Mouse (Mus musculus): ENCODE measurements around the gene Chrna1.

The Chrna1 gene

DNA sequence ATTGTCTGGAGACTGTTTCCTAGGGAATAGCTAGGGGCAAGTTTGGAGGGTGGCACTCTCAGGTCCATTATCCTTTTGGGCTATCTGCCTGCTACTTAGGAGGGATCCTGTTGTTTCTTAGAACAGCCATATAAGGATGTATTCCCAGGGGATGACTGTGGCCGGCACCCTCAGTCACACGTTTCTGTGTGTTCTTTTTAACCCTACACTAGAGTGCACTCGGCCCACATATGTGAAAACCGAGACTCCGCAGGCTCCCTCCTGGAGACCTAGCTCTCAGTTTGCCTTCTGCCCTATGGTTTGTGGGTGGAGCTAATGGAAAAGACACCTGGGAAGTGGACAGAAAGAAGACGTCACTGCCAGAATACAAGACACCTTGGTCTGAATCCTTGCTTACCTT, 11.1 kb upstream of the Chrna1 start:
- DNase-seq (ENCODE audit: extremely low spot score, low spot score) = no peak

- DNase-seq (ENCODE audit: extremely low spot score, low spot score) = peak; percentile 61
These were observed 10.0 kb upstream of the Chrna1 start for GRCm38 (mm10) chr2:73590106-73590505.

DNA sequence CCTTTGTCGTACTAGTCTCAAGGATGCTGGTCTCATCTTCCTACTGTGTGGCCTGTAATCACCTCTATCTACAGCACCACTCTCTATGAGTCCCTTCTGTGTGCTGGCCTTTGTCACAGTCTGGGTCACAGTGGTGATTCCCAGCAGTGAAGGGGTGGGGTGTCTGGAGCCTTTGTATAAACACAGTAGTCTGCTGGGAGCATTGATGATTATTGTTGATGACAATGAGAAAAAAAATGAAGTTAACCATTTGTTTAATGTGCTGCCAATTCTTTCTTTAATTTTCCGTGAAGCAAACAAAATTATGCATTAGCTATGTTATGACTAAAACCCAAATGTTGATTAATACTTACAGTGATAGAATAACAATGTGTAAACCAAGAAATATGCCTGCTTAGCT, 8.8 kb upstream of the Chrna1 start:
- DNase-seq (ENCODE audit: extremely low spot score, low spot score) = no peak

GRCm38 (mm10) chr2:73587109-73587506, 7.0 kb upstream of the Chrna1 start:
- no peak for DNase-seq (ENCODE audit: extremely low spot score, low spot score)

DNA sequence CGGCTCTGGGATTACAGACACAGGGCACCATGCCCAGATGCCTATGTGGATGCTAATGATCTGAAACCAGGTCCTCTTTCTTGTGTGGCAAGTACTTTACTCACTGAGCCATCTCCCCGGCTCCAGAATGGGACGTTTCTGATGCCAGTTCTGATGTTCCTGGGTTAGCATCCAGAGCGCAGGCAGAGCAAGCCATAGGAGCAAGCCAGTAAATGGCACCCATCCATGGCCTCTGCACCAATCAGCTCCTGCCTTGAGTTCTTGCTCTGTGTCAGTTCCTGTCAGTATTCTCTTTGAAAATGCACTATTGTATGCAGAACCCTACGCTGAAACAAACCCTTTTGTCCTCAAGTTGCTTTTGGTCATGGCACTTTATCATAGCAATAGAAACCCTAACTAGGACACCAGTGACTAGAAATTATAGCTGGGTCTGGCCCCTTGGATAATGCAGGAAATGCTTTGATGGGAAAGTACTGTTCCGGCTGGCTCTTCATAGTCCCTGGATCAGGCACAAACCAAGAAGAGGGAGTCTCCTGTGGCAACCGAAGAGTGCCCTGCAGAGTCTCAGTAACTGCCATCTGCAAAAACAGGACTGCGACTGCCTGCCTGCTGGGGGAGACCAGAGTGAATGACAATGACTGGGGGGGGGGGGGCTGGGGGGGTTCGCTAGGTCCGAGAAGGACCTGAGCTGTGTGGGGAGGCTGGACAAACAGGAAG, 6.4 kb upstream of the Chrna1 start:
- DNase-seq (ENCODE audit: extremely low spot score, low spot score) = no peak

DNA sequence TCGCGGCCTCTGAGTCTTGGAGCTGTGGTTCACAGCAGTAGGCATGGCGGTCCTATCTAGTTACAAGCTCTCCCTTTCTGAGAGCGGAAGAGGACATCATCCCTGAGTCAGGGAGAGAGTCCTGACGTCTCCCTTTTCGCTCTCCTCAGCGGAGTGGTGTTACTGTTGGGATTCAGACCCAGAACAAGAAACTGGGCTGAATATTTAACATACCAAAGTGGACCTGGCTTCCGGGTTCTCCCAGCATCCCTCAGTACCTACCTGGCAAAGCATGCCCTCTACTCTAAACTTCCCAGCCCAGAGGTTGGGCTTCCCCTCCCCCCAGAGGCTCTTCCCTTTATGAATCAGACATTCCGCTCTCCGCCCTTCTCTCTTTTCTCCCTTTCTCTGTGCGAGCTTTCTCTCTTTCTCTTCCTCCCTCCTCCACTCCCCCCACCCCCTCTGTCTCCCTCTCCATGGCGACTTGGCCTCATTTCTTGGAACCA, 5.3 kb upstream of the Chrna1 start:
- no peak for DNase-seq (ENCODE audit: extremely low spot score, low spot score)

DNA sequence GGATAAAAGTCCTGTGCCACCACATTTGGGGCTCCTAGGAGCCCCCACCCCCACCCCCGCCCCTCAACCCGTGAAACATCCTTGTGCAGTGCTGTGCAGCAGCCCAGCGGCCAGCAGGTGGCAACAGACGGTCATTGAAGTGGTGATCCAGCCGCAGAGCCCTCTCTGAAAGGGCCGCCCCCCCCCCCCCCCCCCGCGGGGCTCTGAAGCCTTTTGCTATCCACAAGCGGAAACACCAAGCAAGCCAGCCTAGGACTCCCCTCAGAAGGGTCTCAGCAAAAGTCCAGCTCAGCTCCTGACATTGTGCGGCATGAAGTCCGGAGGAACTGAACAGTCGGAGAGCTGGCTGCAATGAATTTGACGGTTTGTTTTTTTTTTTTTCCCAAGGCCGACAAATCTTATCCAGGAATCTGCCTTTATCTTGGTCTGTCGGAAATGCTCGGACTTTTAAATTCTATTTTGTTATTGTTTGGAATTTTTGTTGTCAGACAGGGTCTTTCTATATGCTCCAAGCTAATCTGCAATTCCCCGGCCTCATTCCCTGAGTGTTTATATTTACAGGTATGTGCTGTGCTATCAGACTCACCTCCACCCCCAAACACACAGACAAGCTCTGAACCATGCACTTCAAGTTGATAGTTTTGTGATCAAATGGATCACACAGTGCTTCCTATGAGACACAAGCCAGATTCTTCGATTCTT, 4.7 kb upstream of the Chrna1 start:
- peak; percentile 87 for DNase-seq (ENCODE audit: extremely low spot score, low spot score)

DNA sequence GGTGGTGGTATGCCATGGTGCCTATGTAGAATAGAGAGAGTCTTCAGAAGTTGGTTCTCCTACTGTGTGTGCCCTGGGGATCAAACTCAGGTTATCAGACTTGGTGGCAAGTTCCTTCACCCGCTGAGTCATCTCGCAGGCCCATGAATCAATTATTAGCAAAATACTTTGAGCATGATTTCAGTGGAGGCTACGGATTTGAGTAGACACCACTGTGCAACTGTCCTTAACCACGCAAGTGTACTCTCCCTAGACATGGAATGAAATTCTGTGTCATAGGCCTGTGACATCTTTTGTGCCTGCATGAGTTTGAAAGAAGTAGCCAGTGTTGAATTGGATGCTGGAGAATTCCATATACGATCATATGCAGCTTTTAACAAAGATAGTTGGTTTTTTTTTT, 582 bp upstream of the Chrna1 start:
- no peak for DNase-seq (ENCODE audit: extremely low spot score, low spot score)

- DNase-seq (ENCODE audit: extremely low spot score, low spot score) = no peak
These were observed 970 bp downstream of the Chrna1 start for GRCm38 (mm10) chr2:73579168-73579567.

GRCm38 (mm10) chr2:73574418-73574817, 5.7 kb downstream of the Chrna1 start:
- no peak for DNase-seq (ENCODE audit: extremely low spot score, low spot score)

GRCm38 (mm10) chr2:73573556-73573955, 6.6 kb downstream of the Chrna1 start:
- DNase-seq (ENCODE audit: extremely low spot score, low spot score) = no peak

DNA sequence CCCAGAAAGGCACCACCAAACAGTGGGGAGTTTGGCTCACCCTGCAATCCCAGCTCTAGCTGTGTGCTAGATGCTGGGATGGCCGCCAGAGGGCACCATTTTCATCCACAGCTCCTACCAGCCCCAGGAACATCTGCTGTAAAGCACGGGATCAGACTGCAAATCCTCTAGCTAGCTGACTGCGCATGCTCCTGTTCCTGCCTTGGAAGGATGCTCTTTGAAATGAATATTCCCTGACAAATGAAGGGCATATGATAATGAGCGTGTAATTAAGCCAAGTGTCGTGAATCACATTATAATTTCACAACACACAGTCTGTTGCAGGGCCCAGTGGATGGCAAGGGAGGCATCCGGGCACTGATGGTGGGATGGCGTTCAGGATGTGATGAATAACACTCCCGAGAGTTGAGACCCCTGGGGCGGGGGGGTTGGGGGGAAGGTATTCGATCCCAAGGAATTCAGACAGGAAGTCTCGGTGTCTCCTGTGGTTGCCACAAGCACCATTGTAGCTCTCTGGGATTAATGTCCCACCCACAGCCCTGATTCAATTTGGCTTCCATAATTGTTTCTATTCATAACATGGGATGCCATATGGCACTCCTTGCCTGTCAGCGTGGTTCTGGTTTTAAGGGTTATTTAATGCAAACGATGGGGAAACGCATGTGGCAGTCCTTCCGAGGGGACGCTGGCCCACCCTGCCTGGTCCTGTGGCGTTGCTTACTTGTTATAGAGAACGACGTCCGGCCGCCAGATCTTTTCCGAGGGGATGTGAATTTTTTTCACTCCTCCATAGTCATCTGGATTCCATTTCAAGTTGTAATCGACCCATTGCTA, 7.4 kb downstream of the Chrna1 start:
- peak; percentile 85 for DNase-seq (ENCODE audit: extremely low spot score, low spot score)

GRCm38 (mm10) chr2:73571901-73572300, 8.2 kb downstream of the Chrna1 start:
- DNase-seq (ENCODE audit: extremely low spot score, low spot score) = no peak

DNA sequence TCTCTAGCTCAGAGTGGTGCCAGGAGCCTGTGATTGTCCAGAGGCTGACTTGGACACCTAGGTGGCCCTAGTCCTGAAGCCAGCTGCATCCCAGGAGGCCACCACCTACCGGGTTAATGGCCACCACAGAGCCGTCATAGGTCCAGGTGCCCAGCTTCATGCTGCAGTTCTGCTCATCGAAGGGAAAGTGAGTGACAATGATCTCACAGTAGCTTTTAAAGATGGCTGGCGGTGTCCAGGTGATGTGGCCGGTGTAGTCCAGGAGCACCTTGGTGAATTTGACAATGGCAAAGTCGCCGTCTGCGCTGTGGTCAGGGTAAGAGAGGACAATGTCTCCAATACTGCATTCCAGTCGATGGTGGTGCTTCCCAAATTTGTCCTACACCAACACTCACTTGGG, 8.8 kb downstream of the Chrna1 start:
- no peak for DNase-seq (ENCODE audit: extremely low spot score, low spot score)

GRCm38 (mm10) chr2:73566989-73567605, 13.0 kb downstream of the Chrna1 start:
- no peak for DNase-seq (ENCODE audit: extremely low spot score, low spot score)

- DNase-seq (ENCODE audit: extremely low spot score, low spot score) = no peak
These were observed 14.0 kb downstream of the Chrna1 start for GRCm38 (mm10) chr2:73566162-73566561.

DNA sequence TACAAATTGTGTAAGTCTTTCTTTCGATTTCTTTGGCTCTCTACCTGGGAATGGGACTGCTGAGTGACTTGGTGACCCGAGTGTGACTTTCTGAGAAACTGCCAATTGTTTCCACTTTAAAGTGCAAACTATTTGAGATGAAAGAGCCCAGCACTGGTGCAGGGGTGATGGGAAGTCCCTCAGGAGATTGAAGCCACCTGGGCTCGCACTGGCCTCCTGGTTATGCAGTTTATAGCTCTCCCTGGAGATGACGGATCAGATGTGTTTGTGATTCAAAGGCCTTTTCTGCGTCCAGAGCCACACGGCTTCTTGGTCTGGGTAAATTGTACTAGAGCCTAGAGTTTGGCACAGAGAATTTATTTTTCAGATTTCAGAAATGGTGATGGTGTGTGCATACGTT, 16.4 kb downstream of the Chrna1 start:
- DNase-seq (ENCODE audit: extremely low spot score, low spot score) = no peak

DNA sequence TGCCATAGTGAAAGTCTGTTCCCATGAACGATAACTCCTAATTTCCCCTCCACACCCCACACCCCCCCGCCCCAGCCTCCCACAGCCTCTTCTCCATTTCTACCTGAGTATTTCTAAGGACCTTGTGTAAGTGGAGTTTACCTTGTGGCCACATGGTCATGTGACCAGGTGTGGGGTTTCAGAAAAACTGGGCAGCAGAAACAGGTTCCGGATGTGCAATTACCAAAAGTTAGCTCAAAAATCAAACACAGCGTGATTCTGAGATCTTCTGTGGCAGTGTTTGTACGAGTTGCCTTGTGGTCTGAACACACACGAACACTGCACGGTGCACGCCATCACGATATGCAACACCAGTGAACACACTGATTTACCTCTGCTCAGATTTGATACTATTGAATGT, 17.5 kb downstream of the Chrna1 start:
- DNase-seq (ENCODE audit: extremely low spot score, low spot score) = no peak

DNA sequence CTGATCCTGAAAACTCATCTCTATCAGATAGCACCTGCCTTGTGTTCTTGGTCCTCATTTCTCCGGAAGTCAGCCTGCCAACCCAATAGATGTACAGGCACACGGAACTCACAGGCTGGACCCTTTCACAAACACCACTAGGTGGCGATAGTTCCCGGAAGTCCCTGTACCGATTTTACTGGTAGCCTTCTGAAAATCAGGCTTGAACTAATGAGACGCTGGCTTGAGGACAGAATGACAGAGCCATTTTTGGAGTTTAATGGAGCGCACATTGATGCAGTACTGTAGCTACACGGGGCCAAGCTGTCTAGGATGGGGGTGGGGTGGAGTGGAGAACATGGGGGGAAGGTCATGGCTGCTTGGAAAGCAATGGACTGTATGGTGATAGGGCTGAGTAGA, 18.5 kb downstream of the Chrna1 start:
- DNase-seq (ENCODE audit: extremely low spot score, low spot score) = peak; percentile 73

DNA sequence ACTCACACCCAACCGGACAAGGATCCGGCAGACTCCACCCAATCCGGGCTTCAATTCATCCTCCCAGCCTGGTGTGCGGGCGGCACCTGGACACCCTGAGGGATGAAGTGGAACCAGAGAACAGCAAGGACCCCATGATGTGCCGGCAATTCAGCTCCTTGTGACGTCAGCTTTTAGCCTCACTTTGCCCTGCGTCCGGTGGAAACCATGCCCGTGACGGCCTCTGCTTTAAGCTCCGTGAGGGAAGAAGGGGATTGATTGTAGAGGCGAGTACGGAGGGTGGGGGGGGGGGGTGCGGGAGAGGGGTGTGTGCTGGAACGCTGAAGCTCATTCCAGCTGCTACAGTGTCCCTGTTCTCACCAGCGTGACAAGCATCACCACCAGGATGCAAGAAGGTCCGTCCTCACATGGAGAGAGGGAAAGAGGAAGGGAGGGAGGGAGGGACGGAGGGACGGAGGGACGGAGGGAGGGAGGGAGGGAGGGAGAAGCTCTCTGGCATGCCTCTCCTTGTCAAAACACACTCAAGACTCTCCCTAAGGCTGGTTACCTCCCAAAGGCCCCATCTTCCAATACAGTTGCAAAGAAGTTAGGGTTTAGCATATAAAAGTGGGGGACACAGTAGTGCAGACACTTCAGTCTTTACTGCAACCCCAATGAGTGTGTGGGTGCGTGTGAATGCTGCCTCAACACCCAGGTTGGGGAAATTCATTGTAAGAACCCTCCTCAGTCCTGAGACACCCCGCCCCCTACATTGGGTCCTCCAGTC, 19.1 kb downstream of the Chrna1 start:
- DNase-seq (ENCODE audit: extremely low spot score, low spot score) = peak; percentile 50

DNA sequence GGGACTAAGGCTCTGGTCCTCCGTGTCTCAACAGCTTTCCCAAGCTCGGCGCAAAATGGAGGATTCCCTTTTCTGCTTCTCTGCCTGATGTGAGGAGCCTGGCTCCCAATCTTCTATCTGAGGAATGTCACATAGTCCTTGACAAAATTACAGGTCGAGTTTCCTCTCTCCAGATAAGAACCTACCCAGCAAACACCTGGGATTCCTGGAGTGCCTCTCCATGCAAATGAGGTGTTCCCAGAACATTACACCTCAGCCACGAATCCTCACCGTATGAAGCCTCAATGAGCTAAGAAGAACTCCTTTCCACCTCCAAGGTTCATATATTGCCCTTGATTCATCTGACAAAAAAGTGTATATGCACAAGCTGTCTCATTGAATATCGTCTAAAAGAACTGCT, 19.7 kb downstream of the Chrna1 start:
- no peak for DNase-seq (ENCODE audit: extremely low spot score, low spot score)

Measured in neural tube, embryonic 10.5 days (tissue).